Mouse (Mus musculus): ENCODE measurements at regions not wholly inside any gene's neighbourhood (a gene's known extent, or its start where the extent isn't known, plus 50 kb on each side); places are given as distances from the start of the nearest gene placed in this dataset.
A peak's percentile ranks its signal among the peaks of the same experiment; 100 is the strongest.

GRCm38 (mm10) chr14:105717821-105718220 is 178.8 kb downstream of the Spry2 start:
- no peak for DNase-seq (ENCODE audit: low spot score)

GRCm38 (mm10) chr14:105708691-105709090 is 187.9 kb downstream of the Spry2 start:
- no peak for DNase-seq (ENCODE audit: low spot score)

DNA sequence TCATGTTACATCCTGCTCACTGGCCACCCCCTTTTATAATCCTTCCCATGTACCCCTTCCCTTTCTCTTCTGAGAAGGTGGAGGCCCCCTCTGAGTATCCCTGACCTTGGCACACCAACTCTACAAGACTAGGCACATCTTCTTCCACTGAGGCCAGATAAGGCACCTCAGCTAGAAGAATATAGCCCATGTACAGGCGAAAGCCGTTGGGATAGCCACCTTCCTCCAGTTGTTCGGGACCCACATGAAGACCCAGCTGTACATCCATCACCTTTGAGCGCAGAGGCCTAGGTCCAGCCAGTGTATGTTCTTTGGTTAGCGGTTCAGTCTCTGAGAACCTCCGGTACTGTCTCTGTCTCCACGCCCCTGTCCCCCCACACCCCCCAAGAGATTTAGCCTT is 189.9 kb downstream of the Spry2 start:
- DNase-seq (ENCODE audit: low spot score) = no peak

DNA sequence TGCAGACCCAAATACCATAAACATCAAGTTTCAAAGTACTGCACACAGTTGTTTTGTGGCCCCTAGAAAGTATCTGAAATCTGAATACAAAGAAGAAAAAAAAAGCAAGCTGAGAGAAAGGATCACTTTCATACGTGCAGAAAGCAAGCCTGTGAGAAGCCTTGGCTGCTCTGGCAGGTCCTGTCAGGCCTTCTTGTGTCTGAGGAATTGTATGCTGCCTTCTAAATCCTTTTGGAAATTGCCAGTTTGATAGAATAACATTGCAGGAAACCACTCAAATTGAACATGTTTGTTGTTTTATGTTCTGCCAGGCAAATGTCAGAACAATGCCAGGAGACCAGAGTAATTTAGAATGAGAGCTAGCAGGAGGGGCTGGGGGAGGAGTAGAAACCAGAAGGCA is 198.0 kb downstream of the Spry2 start:
- no peak for DNase-seq (ENCODE audit: low spot score)

GRCm38 (mm10) chr14:105698086-105698485 is 198.5 kb downstream of the Spry2 start:
- DNase-seq (ENCODE audit: low spot score) = no peak

- DNase-seq (ENCODE audit: low spot score) = no peak
Observed at GRCm38 (mm10) chr14:105697398-105697797, 199.2 kb downstream of the Spry2 start.

DNA sequence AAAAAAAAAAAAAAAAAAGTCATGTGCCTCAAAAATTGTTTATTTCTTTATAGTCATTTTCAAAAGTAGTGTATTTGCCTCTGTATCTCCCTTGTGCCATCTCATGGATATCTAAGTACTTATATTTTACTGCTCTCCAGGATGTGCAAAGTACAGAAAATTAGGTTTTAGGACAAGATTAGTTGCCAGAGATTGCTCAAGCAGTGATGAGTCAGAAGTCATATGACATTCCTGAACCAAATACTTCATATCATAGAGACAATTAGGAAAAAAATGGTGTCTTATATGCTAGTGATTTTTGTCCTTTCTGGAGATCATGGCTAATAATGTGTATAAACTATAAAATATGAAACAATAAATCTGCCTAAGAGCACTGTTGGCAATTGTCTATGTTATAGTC is 201.7 kb downstream of the Spry2 start:
- DNase-seq (ENCODE audit: low spot score) = no peak

DNA sequence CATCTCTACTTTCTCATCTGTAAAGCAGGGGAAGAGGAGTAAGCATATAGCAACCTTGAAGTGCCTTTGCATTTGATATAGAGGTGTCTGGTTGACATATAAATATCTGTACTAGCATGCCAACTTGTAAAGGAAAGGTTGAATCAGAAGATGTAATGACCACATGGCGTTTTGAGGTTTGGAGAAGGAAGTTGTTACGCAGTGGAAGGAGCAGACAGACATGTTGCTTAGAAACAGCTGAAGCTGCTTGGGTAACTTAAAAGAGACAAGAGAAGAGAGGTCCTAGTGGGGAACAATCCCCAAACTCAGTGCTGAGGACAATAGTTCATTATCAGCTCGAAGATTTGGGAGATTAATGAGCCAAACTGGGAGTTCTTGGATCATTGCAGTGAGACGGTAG is 202.9 kb downstream of the Spry2 start:
- no peak for DNase-seq (ENCODE audit: low spot score)

- DNase-seq (ENCODE audit: low spot score) = no peak
Observed at GRCm38 (mm10) chr14:105684826-105685465, 211.7 kb downstream of the Spry2 start.

DNA sequence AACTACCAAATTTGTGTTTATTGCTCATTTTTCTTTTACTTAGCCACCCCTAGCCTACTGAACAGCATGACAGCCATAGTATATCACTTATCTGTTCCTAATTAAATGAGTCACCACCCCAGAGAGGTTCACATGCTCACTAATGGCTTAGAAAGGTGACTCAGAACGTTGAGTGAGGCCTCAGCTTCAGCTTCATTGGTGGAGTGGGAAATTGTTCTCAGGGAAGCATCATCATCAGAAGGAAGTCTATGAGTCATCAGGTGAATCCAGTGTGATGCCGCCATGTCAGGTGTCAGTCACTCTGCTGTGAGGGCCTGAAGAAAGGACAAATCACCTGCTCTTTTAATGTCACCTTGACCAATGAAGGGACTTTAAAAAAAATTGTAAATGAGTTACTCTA is 212.3 kb downstream of the Spry2 start:
- no peak for DNase-seq (ENCODE audit: low spot score)

- DNase-seq (ENCODE audit: low spot score) = no peak
Observed at GRCm38 (mm10) chr14:105676646-105676930, 220.0 kb downstream of the Spry2 start.

DNA sequence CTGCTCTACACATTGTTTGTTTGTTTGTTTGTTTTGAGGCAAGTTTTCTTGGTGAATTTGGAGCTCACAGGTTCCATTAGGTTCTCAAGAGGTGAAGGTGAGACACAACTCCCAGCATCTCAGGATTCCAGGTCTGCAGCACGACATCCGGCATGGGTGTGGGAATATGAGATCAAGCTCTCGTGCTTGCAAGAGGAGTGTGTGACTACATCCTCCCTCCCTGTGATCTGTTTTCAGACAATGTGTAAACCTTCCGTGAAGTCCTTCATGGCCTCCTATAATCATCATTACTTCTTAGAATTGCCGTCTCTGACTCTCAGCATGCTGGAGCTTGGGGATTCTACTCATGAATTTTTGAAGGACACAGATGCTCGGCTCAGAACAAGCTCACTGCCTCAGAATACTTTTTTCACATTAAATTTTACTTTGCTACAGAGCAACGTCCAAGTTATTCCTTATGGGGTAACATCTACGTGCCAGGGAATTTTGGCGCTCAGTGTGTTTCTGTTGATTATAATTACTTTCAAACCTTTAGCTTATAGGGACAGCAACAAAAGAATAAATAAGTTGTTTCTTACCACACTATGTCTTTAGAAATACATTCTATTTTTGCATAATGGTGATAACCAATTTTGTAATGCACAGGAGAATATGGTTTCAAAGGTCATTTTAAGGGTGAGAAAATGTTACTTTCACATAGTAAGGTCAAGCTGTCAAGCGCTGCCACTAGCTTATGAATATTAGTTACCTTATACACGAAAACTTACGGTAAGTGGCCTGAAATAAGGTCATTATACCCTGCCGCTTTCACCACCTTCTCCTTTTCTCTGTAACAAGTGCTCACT is 220.6 kb downstream of the Spry2 start:
- DNase-seq (ENCODE audit: low spot score) = peak; percentile 93

DNA sequence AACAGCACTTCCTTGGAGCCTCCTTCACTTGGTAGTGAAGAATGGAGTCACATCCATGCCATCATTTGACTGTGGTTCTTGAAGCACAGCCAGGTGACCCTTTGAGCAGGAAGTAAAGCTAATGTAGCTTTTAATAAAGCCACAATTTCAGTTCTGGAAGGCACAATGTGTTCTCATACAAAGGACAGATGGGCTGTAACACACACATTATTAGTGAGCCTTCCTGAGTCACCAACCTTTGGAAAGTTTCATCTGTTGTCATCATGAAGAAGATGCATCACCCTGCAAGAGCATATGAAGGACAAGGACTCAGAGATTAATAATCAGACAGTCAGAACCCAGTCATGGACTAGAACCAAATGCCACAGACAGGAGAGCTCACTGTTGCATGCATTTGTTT is 221.6 kb downstream of the Spry2 start:
- no peak for DNase-seq (ENCODE audit: low spot score)

GRCm38 (mm10) chr14:105668969-105669368 is 227.7 kb downstream of the Spry2 start:
- DNase-seq (ENCODE audit: low spot score) = peak; percentile 40

DNA sequence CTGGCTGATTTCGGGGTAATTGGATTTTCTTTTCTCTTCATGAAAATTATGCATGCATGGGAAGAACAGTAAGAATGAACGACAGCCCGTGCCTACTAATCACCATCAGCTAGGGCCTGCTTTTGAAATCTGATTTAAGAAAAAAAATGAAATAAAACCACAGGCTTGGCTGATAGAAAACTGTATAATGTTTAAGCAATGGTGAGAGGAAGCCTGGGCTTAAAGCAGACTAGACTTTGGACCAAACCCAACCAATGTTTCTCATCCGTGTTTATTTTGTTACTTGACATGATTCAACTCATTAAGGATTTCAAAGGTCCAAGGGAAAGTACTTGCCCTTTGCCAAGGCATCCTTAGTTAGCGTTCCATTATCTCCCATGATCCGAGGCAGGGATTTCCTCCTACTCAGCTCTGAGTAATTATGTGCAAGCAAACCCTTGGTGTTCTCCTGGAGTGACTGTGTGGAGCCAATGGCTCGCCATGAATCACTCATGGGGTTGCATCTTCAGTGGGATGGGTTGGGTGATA is 231.9 kb downstream of the Spry2 start:
- DNase-seq (ENCODE audit: low spot score) = peak; percentile 50

GRCm38 (mm10) chr14:105663472-105663871 is 233.1 kb downstream of the Spry2 start:
- DNase-seq (ENCODE audit: low spot score) = no peak

GRCm38 (mm10) chr14:105662839-105663238 is 233.8 kb downstream of the Spry2 start:
- DNase-seq (ENCODE audit: low spot score) = no peak

DNA sequence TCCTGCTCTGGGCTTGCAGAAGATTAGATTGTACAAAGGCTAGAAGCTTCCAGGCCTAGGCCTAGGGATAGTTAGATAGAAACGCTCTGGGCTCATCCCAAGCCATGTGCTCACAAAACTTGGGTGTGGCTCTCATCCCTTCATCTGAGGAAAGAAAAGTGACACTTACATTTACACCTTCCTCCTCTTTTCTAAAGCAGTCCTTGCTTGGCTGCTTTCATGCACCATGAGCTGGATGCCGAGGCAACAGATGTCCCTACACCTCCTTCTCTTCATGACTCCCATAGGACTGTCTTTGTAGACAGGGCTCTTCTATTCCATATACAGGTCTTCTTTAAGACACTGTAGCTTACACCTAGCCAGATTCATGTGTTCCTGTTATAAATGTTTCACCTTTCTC is 238.3 kb downstream of the Spry2 start:
- DNase-seq (ENCODE audit: low spot score) = no peak

DNA sequence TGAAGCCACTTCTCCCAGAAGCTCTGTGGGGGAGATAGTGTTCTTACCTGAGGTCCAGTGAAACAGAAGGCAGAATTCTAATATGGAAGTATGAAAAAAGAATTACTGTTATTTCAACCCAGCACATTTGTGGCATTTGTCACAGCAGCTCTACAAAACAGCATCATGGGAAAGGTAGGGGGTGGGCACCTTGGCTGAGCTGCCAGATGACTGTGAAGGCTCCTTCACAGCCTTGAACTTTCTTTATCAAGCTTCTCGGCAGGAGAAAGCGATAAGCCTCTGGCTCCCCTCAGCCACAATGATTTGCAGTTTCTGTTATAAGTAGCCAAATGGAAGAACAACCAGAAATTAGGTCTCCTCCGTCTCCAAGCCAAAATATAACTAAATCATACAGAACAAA is 249.5 kb downstream of the Spry2 start:
- DNase-seq (ENCODE audit: low spot score) = no peak

- DNase-seq (ENCODE audit: low spot score) = no peak
Observed at GRCm38 (mm10) chr14:105644428-105644827, 252.2 kb downstream of the Spry2 start.

DNA sequence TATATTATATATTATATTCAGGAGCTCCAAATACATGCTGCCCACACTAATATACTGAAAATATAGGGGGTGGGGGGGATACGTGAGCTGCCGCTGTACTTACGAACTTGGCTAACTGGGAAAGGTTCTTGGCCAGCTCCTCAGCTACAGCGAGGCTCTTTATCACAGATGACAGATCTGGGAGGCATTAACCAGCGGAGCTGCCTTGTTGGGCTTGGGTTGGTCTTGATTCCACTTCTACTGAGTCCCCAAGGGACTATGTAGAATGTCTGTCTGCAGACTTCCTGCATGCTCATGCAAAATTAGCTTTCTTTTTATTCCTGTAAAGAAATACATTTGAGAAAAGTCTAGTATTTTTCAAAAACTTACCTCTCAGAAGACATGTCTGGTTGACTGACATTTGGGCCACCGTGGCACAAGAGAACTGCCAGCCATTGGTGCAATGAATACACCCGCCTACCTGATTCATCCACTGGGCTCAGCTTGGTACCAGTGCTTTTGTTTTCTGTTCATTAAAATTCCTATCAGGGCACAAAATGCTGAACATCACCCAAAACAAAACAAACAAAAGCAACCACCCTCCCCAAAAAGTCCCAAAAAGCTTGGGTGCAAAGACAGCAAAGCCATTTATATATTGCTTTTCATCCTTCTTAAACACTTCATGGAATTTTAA is 253.2 kb downstream of the Spry2 start:
- no peak for DNase-seq (ENCODE audit: low spot score)

DNA sequence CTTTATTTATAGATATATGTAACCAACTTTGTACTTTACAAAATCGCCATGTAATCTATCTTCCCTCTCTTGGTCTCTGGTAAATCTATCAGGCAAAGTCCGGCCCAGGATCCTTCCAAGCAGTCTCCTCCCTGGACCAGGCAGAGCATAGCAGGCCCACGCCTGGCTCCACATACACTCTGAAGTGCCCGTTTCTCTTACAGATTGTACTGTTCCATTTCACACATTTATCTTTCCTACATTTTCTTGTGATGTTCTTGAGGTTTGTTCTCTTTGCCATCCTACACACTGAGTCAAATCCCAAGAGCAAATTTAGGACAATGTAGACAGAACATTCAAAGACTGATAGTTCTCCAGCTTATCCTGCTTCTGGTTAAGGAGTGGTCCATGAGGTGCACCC is 264.3 kb downstream of the Spry2 start:
- no peak for DNase-seq (ENCODE audit: low spot score)

DNA sequence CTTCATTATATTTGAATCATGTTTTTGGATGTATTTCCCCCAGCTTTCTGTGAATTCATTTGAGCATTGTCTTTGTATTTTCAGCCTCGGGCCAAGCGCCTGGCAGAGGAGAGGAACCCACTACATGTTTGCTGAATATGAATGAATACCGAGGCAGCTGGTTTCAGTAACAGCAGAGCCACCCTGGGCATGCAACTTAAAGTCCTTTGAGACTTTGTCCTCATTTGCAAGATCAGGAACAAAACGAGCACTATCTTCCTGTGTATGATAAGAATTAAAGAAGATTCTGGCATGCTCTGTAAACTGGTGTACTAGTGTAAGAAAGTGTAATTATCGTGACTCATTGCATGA is 265.0 kb downstream of the Spry2 start:
- DNase-seq (ENCODE audit: low spot score) = no peak

All from retina, embryonic 14.5 days (tissue).